ENCODE assay signal across 15 mouse cellular contexts in genomic region chr12:53630607-53631006, GRCm38 (mm10).
DNase-seq lines count a peak whose midpoint lies in the region; ATAC-seq and TF ChIP-seq lines count a peak whose summit lies in the region.
"Had no signal": no experiment of that assay in that cellular context is flagged by ENCODE, and none has a peak within 500 bp of the region (broad histone marks: within the 10 kb centered on the region; RNA-seq: fewer than 3 reads in every experiment).

No protein-coding gene starts in this region.

- no peak for TF ChIP-seq CTCF in midbrain, postnatal 0 days (IDR thresholded peaks at IDR 0.05)

- no peak overlapping the region for H3K4me2 ChIP-seq in hindbrain, embryonic 13.5 days
- no peak overlapping the region for H3K4me2 ChIP-seq in hindbrain, embryonic 12.5 days (replicated peaks)
- no peak overlapping the region for H3K4me2 ChIP-seq in midbrain, postnatal 0 days (ENCODE audit: low read depth, low read length, poor library complexity, severe bottlenecking)
- H3K4me2 ChIP-seq in midbrain, embryonic 15.5 days: no peak overlapping the region
- H3K4me2 ChIP-seq in intestine, embryonic 15.5 days (replicated peaks): no peak overlapping the region
- H3K4me2 ChIP-seq: embryonic facial prominence, embryonic 12.5 days; liver, embryonic 11.5 days had no signal

- 35% methylated on average over 1 of the region's 1 CpGs for WGBS in hindbrain, embryonic 13.5 days
- 60% methylated on average over 1 of the region's 1 CpGs for WGBS in hindbrain, embryonic 12.5 days
- 25% methylated on average over 1 of the region's 1 CpGs for WGBS in midbrain, postnatal 0 days
- 36% methylated on average over 1 of the region's 1 CpGs for WGBS in midbrain, embryonic 15.5 days
- 16% methylated on average over 1 of the region's 1 CpGs for WGBS in intestine, embryonic 15.5 days
- 77% methylated on average over 1 of the region's 1 CpGs for WGBS in limb, embryonic 10.5 days

- H3K4me1 ChIP-seq in hindbrain, embryonic 13.5 days (replicated peaks): peaks cover 29% of the 10 kb centered on the region
- peaks cover 18% of the 10 kb centered on the region for H3K4me1 ChIP-seq in hindbrain, embryonic 12.5 days
- H3K4me1 ChIP-seq in midbrain, postnatal 0 days (ENCODE audit: insufficient read depth, low read length): no peaks in the 10 kb centered on the region; the same call in 1 of the 2 replicates
- H3K4me1 ChIP-seq in midbrain, embryonic 15.5 days: peaks cover 9% of the 10 kb centered on the region
- no peaks in the 10 kb centered on the region for H3K4me1 ChIP-seq in intestine, embryonic 15.5 days (replicated peaks)
- no peaks in the 10 kb centered on the region for H3K4me1 ChIP-seq in limb, embryonic 10.5 days

- H3K27ac ChIP-seq in hindbrain, embryonic 13.5 days: peak overlapping the region; percentile 10; the same call in 1 of the 2 replicates
- H3K27ac ChIP-seq in hindbrain, embryonic 12.5 days: no peak overlapping the region
- H3K27ac ChIP-seq in midbrain, postnatal 0 days (ENCODE audit: low read depth, low read length): no peak overlapping the region
- H3K27ac ChIP-seq in midbrain, embryonic 15.5 days: no peak overlapping the region
- H3K27ac ChIP-seq in intestine, embryonic 15.5 days: no peak overlapping the region
- H3K27ac ChIP-seq in limb, embryonic 10.5 days: no peak overlapping the region
- H3K27ac ChIP-seq: embryonic facial prominence, embryonic 12.5 days had no signal

- H3K27me3 ChIP-seq in hindbrain, embryonic 13.5 days: no peaks in the 10 kb centered on the region
- no peaks in the 10 kb centered on the region for H3K27me3 ChIP-seq in hindbrain, embryonic 12.5 days
- no peaks in the 10 kb centered on the region for H3K27me3 ChIP-seq in midbrain, postnatal 0 days (ENCODE audit: insufficient read depth, low read length)
- no peaks in the 10 kb centered on the region for H3K27me3 ChIP-seq in midbrain, embryonic 15.5 days (replicated peaks)
- H3K27me3 ChIP-seq in intestine, embryonic 15.5 days (replicated peaks): no peaks in the 10 kb centered on the region
- peaks cover 33% of the 10 kb centered on the region; the same call in 1 of the 2 replicates for H3K27me3 ChIP-seq in limb, embryonic 10.5 days (ENCODE audit: low read depth, poor library complexity, severe bottlenecking)
- H3K27me3 ChIP-seq: embryonic facial prominence, embryonic 12.5 days had no signal

- peak; percentile 29 to 36 for DNase-seq in cerebellum, postnatal 10 days
- DNase-seq in midbrain, postnatal 0 days (ENCODE audit: low spot score): peak; percentile 27
- no peak for DNase-seq in limb, embryonic 10.5 days (ENCODE audit: low spot score)
- DNase-seq: cerebellum, postnatal 14 days; kidney, postnatal 25 days; thymus, adult 2 months had no signal

- no peaks in the 10 kb centered on the region for H3K36me3 ChIP-seq in hindbrain, embryonic 13.5 days
- H3K36me3 ChIP-seq in hindbrain, embryonic 12.5 days: no peaks in the 10 kb centered on the region
- no peaks in the 10 kb centered on the region for H3K36me3 ChIP-seq in midbrain, postnatal 0 days (ENCODE audit: insufficient read depth, low read length)
- H3K36me3 ChIP-seq in midbrain, embryonic 15.5 days (replicated peaks): no peaks in the 10 kb centered on the region
- H3K36me3 ChIP-seq in intestine, embryonic 15.5 days: no peaks in the 10 kb centered on the region
- no peaks in the 10 kb centered on the region for H3K36me3 ChIP-seq in limb, embryonic 10.5 days
- H3K36me3 ChIP-seq: embryonic facial prominence, embryonic 12.5 days had no signal

- no peak overlapping the region for H3K4me3 ChIP-seq in hindbrain, embryonic 13.5 days
- H3K4me3 ChIP-seq in hindbrain, embryonic 12.5 days: no peak overlapping the region
- H3K4me3 ChIP-seq in midbrain, postnatal 0 days (ENCODE audit: low read depth, low read length): no peak overlapping the region
- H3K4me3 ChIP-seq in midbrain, embryonic 15.5 days: no peak overlapping the region
- H3K4me3 ChIP-seq in intestine, embryonic 15.5 days (replicated peaks): no peak overlapping the region
- no peak overlapping the region for H3K4me3 ChIP-seq in limb, embryonic 10.5 days
- H3K4me3 ChIP-seq: embryonic facial prominence, embryonic 12.5 days; myocyte had no signal

- no peak for ATAC-seq in cerebellum, adult (ENCODE audit: insufficient number of reproducible peaks, low FRiP score, low TSS enrichment)
- no peak for ATAC-seq in hindbrain, embryonic 13.5 days (ENCODE audit: low FRiP score)
- no peak for ATAC-seq in hindbrain, embryonic 12.5 days (ENCODE audit: low FRiP score)
- ATAC-seq in midbrain, postnatal 0 days (ENCODE audit: low FRiP score): no peak
- no peak for ATAC-seq in midbrain, embryonic 15.5 days (replicated peaks)
- ATAC-seq in intestine, embryonic 15.5 days: no peak
- ATAC-seq: intestine, embryonic 16.5 days had no signal

- H3K9ac ChIP-seq in hindbrain, embryonic 13.5 days: no peak overlapping the region
- H3K9ac ChIP-seq in hindbrain, embryonic 12.5 days: no peak overlapping the region
- H3K9ac ChIP-seq in midbrain, postnatal 0 days (replicated peaks; ENCODE audit: low read length, poor library complexity, severe bottlenecking): no peak overlapping the region
- no peak overlapping the region for H3K9ac ChIP-seq in midbrain, embryonic 15.5 days
- no peak overlapping the region for H3K9ac ChIP-seq in intestine, embryonic 15.5 days
- H3K9ac ChIP-seq: embryonic facial prominence, embryonic 12.5 days had no signal

- no peaks in the 10 kb centered on the region for H3K9me3 ChIP-seq in hindbrain, embryonic 13.5 days
- no peaks in the 10 kb centered on the region for H3K9me3 ChIP-seq in hindbrain, embryonic 12.5 days (replicated peaks)
- H3K9me3 ChIP-seq in midbrain, postnatal 0 days (ENCODE audit: low read length): no peaks in the 10 kb centered on the region
- no peaks in the 10 kb centered on the region for H3K9me3 ChIP-seq in midbrain, embryonic 15.5 days
- no peaks in the 10 kb centered on the region for H3K9me3 ChIP-seq in intestine, embryonic 15.5 days
- H3K9me3 ChIP-seq in limb, embryonic 10.5 days (replicated peaks): no peaks in the 10 kb centered on the region
- H3K9me3 ChIP-seq: embryonic facial prominence, embryonic 12.5 days had no signal
